Mouse (Mus musculus) embryonic fibroblast, embryonic 13.5 days (primary cell): ENCODE results near the gene Unc5a.

Experiments used
- CTCF ChIP-seq: IDR thresholded peaks from 2 replicates; pipeline ENCODE4 v1.5.1; 2011; ENCODE audit warnings: mild to moderate bottlenecking, control low read depth, low read length, moderate library complexity, borderline replicate concordance; ENCODE audit not compliant: insufficient read depth
- POLR2A ChIP-seq: IDR thresholded peaks from 2 replicates; pipeline ENCODE4 v1.6.1; 2011; ENCODE audit warnings: low read depth, mild to moderate bottlenecking, control low read depth, low read length, moderate library complexity

DNA sequence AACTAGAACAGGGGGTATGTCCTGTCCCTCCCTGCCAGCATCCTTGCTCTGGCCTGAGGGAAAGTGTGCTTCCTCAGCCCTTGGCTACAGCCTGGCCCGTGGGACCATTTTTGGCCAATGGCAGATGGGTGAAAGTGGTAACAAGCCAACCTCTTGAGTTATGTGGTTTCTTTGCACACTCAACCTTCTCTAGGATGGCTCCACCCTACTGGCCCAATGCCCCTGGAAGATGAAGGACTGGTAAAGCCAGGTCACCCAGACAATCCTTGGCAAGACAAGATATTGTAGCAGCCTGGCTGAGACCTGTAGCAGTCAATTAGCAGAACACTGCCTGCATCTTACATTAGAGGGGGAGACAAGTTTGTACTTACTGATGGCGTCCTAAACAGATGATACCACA lies 25.5 kb upstream of the Unc5a start:
- TF ChIP-seq CTCF (no peak), POLR2A (no peak)
